Mouse (Mus musculus) limb, embryonic 10.5 days (tissue): ENCODE results near the gene Vwa5b2. TPM values are rescaled to one million over a fixed set of nuclear protein-coding genes. Genes with fewer than 3 reads are reported as not detected.
A peak's percentile ranks its signal among the peaks of the same experiment; 100 is the strongest.

ENCODE experiments used
- DNase-seq: peaks from one replicate; pipeline ENCODE4 v3.0.0-alpha.2; 2017; ENCODE audit warnings: low spot score
- H3K27ac ChIP-seq: fragments of 300-500 bp; sonication (generic); 2 replicates; pipeline ENCODE4 v1.5.1; 2016; ENCODE audit warnings: mild to moderate bottlenecking
- H3K27me3 ChIP-seq: fragments of 300-500 bp; sonication (generic); 2 replicates; pipeline ENCODE4 v1.6.1; 2016; ENCODE audit warnings: low read depth, mild to moderate bottlenecking; ENCODE audit not compliant: poor library complexity, severe bottlenecking
- H3K36me3 ChIP-seq: fragments of 300-500 bp; sonication (generic); 2 replicates; pipeline ENCODE4 v1.6.1; 2016; ENCODE audit warnings: mild to moderate bottlenecking, moderate library complexity
- H3K4me1 ChIP-seq: fragments of 300-500 bp; sonication (generic); 2 replicates; pipeline ENCODE4 v1.6.1; 2016
- H3K4me3 ChIP-seq: fragments of 300-500 bp; sonication (generic); 2 replicates; pipeline ENCODE4 v1.5.1; 2016; ENCODE audit warnings: mild to moderate bottlenecking, moderate library complexity
- H3K9me3 ChIP-seq: fragments of 300-500 bp; sonication (generic); replicated peaks from 2 replicates; pipeline ENCODE4 v1.6.1; 2016; ENCODE audit warnings: mild to moderate bottlenecking
- WGBS: fragments of 180-500 bp; shearing (Covaris S2); methylation state at CpG from one replicate; pipeline ENCODE4 v1.1.7; 2016; 5-methylcytosine and 5-hydroxymethylcytosine counted together
- polyA plus RNA-seq: library from polyadenylated mRNA; unstranded; fragments of >200 nt; fragmentation: Nextera tagmentation; extraction: Ambion mirVana; gene quantifications from 2 replicates; pipeline ENCODE4 v1.2.1, GENCODE M21; 2016

The Vwa5b2 gene
- polyA plus RNA-seq: 0.30 and 0.46 TPM in 2 replicates

DNA sequence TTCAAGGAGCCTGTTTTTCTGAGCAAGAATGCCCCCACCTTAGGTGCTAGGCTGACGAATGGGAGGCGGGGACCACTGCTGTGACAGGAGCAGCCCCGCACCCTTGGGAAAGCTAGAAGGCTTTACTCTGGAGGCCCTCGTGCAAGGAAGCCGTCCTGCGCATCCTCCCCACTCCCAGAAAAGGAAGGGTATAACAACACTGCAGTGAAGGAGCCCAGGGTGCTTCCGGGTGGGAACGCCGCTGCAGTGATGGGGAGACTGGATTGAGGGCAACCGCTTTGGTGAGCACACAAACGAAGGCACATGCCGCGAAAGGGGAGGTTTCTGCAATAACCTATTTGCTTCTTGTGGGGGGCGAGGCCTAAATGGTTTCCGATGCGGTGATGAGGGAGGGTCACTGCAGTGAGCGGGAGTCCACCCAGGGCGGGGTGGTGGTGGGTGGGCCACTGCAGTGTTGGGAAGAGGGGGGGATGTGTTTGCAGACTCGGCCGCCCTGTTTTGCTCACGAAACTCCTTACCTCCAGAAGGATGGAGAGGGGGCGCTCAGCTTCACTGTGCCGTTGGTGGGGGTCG is at the start of gene Vwa5b2:
Vwa5b2 (plus strand) TSS at position 106 of the 573 bp plus-strand sequence.
- 1% methylated on average over 24 of the region's 24 CpGs for WGBS
- DNase-seq: no peak
- peaks cover 67% of the 10 kb centered on the region for H3K27me3 ChIP-seq
- peaks cover 25% of the 10 kb centered on the region for H3K4me1 ChIP-seq
- H3K9me3 ChIP-seq: no peaks in the 10 kb centered on the region
- no peaks in the 10 kb centered on the region for H3K36me3 ChIP-seq
- peak within 1 kb of the TSS; percentile 42 for H3K27ac ChIP-seq
- H3K4me3 ChIP-seq: peak within 1 kb of the TSS; percentile 63

DNA sequence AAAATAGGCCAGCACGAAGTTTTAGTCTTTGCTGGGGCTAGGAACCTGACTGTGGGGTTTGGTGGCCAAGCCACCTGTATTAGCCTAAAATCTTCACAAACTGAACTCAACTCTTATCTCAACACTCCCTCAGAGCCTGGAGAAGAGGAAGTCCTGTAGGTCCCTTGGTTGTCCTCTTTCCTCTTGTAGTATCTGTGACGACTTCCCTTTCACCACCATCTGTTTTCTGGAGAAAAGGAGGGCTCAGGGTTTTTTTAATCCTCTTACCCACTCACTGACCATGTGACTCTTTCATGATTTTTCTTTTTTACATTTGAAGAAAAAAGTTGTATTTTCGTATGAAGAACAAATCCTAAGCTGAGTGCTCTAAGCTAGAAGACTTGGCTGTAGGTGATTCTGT is 49.6 kb upstream of the Vwa5b2 start:
- WGBS: 81% methylated on average over 3 of the region's 3 CpGs
- peaks cover 69% of the 10 kb centered on the region for H3K36me3 ChIP-seq
- DNase-seq: no peak

DNA sequence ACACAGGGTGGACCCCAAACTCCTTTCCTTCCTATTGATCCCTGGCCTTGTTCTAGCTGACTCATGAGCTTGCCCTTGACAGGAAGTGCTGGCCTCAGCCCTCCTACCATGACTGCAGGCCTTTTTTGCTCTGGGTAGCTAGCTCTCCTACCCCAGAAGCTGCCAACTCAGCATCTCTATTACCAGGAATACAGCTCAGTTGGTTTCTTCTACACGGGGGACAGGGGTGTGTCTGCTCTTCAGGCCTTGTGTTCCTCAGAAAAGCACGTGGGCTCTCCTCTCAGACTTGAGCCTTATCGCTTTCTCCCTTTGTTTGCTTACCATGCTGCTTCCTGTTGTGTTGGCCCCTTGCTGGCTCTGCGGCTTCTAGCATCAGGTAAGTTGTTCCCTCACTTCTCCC is 48.8 kb upstream of the Vwa5b2 start:
- no peaks in the 10 kb centered on the region for H3K9me3 ChIP-seq
- no peak overlapping the region for H3K27ac ChIP-seq
- DNase-seq: no peak
- no peak overlapping the region for H3K4me3 ChIP-seq
- H3K36me3 ChIP-seq: peaks cover 77% of the 10 kb centered on the region
- H3K4me1 ChIP-seq: peaks cover 26% of the 10 kb centered on the region
- 86% methylated on average over 4 of the region's 4 CpGs for WGBS
- H3K27me3 ChIP-seq: no peaks in the 10 kb centered on the region

More for the DNA sequence above, 49.6 kb upstream of the Vwa5b2 start:
- no peak overlapping the region for H3K27ac ChIP-seq
- peaks cover 26% of the 10 kb centered on the region for H3K4me1 ChIP-seq
- H3K27me3 ChIP-seq: no peaks in the 10 kb centered on the region
- no peak overlapping the region for H3K4me3 ChIP-seq
- H3K9me3 ChIP-seq: no peaks in the 10 kb centered on the region

DNA sequence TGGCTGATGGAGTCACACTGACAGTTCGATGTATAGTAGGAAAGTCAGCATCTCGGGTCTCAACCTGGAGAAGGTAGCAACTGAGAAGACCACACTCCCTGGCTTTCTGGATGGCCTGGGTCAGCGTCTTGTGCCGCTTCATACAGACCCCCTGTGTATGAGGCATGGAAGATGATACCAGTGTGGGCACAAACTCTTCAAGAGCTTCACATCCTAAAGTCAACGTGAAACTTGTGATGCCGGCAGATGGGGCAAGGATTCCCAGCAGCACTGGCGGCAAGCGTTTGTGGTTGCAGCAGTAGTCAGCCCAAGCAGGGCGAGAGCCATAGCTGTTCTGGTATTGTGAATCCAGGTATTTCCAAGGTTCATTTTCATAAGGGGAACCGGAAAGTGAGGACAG is 43.6 kb upstream of the Vwa5b2 start:
- H3K9me3 ChIP-seq: no peaks in the 10 kb centered on the region
- no peak overlapping the region for H3K4me3 ChIP-seq
- DNase-seq: no peak
- no peak overlapping the region for H3K27ac ChIP-seq
- H3K36me3 ChIP-seq: peaks cover 65% of the 10 kb centered on the region
- H3K27me3 ChIP-seq: no peaks in the 10 kb centered on the region
- WGBS: 94% methylated on average over 10 of the region's 10 CpGs
- H3K4me1 ChIP-seq: peaks cover 19% of the 10 kb centered on the region

DNA sequence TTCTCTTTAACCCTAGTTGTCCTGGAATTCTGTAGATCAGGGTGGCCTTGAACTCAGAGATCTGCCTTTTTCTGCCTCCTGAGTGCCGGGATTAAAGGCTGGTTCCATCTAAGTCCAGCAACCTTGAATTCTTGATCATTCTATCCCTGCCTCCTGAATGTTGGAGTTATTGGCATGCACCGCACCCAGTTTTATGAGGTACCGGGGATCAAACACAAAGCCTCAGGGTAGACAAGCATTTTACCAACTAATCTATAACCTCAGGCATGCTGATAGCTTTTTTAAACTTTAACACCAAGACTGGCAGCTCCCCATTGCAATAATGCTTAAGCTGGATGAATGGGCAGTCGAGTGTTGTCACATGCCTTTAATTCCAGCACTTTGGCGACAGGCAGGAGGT is 41.8 kb upstream of the Vwa5b2 start:
- Histone ChIP-seq H3K27ac (no peak overlapping the region; the same call in 1 of the 2 replicates), H3K36me3 (peaks cover 64% of the 10 kb centered on the region)

DNA sequence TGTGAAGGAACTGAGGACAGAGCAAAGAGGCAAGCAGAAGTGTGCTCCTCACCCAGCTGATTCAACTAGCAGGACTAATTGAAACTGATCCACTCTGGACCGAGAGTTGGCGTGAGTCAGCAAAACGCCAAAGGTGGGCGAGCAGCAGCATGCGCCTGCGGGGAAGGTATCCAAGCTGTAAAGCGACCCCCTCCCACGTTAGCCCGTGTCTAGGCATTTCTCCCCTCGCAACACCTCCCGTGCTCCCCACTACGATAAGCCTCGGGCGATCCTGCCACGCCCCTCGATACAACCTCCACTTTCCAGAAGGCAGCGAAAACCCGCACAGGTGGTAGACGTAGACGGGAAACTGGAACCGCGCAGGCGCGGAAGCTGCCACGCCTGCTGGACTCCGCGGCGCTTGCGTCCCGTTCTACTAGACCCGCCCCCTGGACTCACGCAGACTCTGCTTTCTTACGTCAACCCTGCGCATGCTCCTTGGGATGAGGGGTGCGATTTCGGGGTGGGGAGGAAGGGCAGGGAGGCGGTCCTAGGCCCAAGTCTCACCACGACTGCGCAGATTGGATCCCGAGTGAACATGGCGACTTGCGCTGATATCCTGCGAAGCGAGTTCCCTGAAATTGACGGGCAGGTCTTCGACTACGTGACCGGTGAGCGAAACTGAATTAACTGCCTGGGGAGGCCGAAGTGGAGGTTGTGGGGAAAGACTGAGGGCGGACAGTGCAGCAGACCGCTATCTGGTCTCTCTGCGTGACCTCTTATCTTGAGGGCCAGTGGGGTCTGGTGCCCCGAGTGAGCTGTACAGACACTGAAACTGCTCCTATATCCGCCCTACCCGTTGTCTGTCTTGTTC is 40.9 kb upstream of the Vwa5b2 start, which contains the start of gene Abcf3:
Abcf3 (plus strand) TSS at position 482 of the 853 bp plus-strand sequence.
- no peaks in the 10 kb centered on the region for H3K9me3 ChIP-seq
- DNase-seq: peak; percentile 96
- no peaks in the 10 kb centered on the region for H3K27me3 ChIP-seq
- peak within 1 kb of the TSS; percentile 76 for H3K27ac ChIP-seq
- H3K4me1 ChIP-seq: peaks cover 19% of the 10 kb centered on the region
- peak within 1 kb of the TSS; percentile 81 for H3K4me3 ChIP-seq
- H3K36me3 ChIP-seq: peaks cover 66% of the 10 kb centered on the region
- under 1% methylated on average over 56 of the region's 56 CpGs for WGBS

More for the DNA sequence above, 41.8 kb upstream of the Vwa5b2 start:
- H3K4me3 ChIP-seq: peak overlapping the region; percentile 81
- H3K4me1 ChIP-seq: peaks cover 19% of the 10 kb centered on the region
- H3K9me3 ChIP-seq: no peaks in the 10 kb centered on the region
- DNase-seq: no peak
- 65% methylated on average over 5 of the region's 5 CpGs for WGBS
- H3K27me3 ChIP-seq: no peaks in the 10 kb centered on the region

DNA sequence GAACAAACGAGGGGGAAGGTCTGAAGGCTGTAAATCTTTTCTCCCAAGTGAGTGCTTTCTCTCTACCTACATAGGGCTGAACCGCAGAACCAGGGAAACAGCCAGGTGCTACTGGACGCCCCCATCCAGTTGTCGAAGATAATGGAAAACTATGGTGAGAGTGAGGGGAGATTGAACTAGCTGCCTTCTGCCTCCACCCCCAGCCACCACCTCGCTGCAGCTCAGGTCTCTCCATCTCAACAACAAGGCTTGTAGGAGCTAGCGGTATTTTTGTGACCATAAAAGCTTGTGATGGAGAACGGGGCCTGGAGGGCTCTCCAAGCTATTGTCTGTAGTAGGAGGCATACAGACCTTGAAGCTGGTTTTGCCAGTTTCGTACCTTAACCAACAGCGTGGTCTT is 40.1 kb upstream of the Vwa5b2 start:
- no peak for DNase-seq
- H3K36me3 ChIP-seq: peaks cover 67% of the 10 kb centered on the region
- H3K4me3 ChIP-seq: peak overlapping the region; percentile 81
- H3K9me3 ChIP-seq: no peaks in the 10 kb centered on the region
- H3K27me3 ChIP-seq: no peaks in the 10 kb centered on the region
- 50% methylated on average over 9 of the region's 9 CpGs for WGBS
- peak overlapping the region; percentile 76 for H3K27ac ChIP-seq
- peaks cover 19% of the 10 kb centered on the region for H3K4me1 ChIP-seq

DNA sequence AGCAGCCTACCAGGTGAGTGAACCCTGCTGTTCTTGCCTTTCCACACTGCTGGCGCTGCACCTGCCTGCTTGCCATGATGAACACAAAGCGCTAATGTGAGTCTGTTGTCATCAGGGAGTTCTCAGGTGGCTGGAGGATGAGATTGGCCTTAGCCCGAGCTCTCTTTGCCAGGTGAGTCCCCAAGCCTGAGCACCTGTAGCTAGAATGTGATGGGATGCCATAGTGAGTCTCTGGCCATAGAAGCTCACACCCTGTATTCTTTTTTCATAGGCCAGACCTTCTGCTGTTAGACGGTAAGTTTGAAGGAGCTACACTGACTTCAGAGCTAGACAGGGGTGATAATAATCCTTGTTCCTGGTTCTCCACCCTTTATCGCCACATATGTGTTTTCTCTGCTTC is 37.6 kb upstream of the Vwa5b2 start:
- Histone ChIP-seq H3K27ac (no peak overlapping the region), H3K36me3 (peaks cover 64% of the 10 kb centered on the region), H3K27me3 (no peaks in the 10 kb centered on the region), H3K4me1 (peaks cover 19% of the 10 kb centered on the region), H3K9me3 (no peaks in the 10 kb centered on the region), H3K4me3 (no peak overlapping the region)
- 94% methylated on average over 5 of the region's 5 CpGs for WGBS
- DNase-seq: no peak

DNA sequence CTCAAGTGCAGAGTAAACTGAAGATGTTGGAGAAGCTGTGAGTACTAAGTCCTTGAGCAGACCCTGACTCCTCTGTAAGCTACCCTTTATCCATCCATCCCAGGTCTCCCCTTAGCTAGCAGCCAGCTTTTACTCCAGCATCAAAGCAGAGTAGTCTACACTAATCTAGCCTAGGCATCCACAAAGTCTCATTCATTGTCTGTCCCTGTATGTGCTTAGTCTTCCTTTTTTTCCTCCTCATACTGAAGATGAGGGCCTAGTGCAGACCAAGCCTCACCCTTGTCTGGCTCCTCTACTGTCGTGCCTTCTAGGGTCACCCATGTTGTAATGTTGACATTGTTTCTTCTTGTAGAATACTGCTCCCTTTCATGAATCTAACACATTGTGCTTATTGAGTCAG is 36.7 kb upstream of the Vwa5b2 start:
- Histone ChIP-seq H3K27me3 (no peaks in the 10 kb centered on the region), H3K4me3 (no peak overlapping the region), H3K9me3 (no peaks in the 10 kb centered on the region), H3K27ac (no peak overlapping the region), H3K4me1 (peaks cover 14% of the 10 kb centered on the region), H3K36me3 (peaks cover 71% of the 10 kb centered on the region)
- WGBS: 84% methylated on average over 1 of the region's 1 CpGs
- DNase-seq: no peak

DNA sequence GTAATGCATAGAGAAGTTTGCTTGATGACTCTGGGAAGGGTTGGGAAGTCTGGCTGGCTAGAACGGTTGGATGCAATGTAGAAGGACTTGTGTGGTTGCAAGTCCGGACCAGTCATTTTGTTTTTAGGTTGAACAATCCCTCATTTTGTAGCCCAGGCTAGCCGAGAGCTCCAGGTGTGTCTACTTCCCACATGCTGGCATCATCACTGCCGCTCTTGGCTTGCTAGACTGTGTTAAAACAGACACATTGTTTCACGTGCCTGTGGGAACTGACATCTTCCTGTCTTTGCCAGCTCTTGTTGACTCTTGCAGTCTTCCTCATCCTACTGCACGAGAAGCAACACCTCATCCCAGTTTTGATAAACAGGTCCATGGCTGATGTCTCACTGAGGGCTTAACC is 34.3 kb upstream of the Vwa5b2 start:
- Histone ChIP-seq H3K9me3 (no peaks in the 10 kb centered on the region), H3K36me3 (peaks cover 91% of the 10 kb centered on the region), H3K4me1 (no peaks in the 10 kb centered on the region), H3K4me3 (no peak overlapping the region), H3K27me3 (no peaks in the 10 kb centered on the region), H3K27ac (no peak overlapping the region)
- 91% methylated on average over 6 of the region's 6 CpGs for WGBS
- DNase-seq: no peak

DNA sequence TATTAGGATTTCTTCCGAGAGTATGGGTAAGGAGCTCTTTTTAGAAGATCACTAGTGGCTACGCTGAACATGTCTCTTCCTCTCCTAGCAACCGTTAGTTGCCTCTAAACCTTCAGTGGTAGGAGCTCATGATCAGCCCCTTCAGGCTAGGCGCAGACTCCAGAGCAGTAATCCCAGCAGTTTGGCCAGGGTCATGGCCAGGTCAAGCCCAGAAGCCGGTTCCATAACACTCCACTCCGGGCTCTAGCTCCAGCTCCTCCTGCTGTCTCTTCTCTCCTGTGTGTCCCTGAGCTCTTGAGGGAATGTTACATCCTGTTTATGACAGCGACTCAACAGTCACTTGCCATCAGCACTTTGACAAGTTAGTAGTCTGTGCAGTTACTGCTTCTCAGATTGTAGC is 31.9 kb upstream of the Vwa5b2 start:
- no peak overlapping the region for H3K4me3 ChIP-seq
- peaks cover 92% of the 10 kb centered on the region for H3K36me3 ChIP-seq
- no peak overlapping the region for H3K27ac ChIP-seq
- WGBS: 68% methylated on average over 7 of the region's 7 CpGs
- H3K27me3 ChIP-seq: no peaks in the 10 kb centered on the region
- DNase-seq: no peak
- no peaks in the 10 kb centered on the region for H3K9me3 ChIP-seq
- no peaks in the 10 kb centered on the region for H3K4me1 ChIP-seq

DNA sequence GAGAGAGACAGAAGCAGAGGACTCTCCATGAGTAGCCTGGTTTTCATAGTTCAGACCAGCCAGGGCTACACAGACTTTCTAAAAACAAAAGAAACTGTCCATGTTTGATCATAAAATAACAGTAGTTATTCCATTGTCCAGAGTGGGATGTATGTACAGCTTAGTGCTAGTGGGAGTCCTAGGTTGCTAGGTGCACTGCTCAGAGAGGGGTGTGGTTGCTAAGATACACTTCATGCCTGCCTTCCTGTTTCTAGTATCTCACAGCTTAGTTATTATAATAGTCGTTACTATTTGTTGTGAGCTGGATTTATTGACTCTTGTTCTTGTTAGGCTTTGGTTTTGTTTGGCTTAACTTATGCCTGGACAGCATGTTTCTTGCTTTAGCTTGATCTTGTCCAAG is 24.2 kb upstream of the Vwa5b2 start:
- peaks cover 35% of the 10 kb centered on the region for H3K36me3 ChIP-seq
- no peaks in the 10 kb centered on the region for H3K27me3 ChIP-seq
- WGBS: 71% methylated on average over 1 of the region's 1 CpGs
- H3K4me3 ChIP-seq: no peak overlapping the region
- H3K9me3 ChIP-seq: no peaks in the 10 kb centered on the region
- H3K4me1 ChIP-seq: no peaks in the 10 kb centered on the region
- DNase-seq: no peak
- no peak overlapping the region for H3K27ac ChIP-seq

DNA sequence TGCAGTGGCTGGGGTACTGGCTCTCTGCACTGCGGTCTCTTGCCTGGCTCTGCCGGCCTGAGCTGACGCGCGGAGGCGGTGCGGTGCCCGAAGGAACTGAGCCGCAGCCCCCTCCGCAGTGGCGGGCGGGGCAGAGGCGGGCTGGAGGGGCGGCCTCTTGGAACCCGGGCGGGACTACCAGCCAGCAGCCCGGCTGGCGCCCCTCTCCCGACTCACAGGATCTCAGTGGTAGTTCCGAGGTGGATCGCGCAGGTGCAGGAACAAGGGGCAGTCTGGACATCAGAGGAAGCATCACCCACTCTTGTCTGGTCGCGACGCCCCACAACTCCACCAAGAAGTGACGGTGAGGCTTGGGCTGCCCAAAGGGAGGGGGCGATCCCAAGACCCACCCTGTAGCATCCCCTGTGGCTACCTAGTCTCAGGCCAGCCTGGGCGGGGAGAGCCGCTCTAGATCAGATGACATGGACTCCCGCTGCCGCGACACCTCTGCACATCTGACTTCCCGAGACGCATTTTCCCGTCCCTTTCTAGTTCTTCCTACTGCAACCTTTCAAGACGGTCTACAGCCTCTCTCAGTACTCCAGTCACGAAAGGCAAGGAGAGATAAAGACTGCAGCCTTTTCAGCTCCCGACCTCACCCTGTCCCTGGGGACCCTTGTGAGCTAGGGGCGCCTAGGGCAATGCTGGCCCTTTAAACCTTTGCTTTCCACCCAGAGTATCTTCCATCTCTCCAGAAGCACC is 838 bp downstream of the Vwa5b2 start:
- H3K27ac ChIP-seq: peak overlapping the region; percentile 42
- no peaks in the 10 kb centered on the region for H3K9me3 ChIP-seq
- peak overlapping the region; percentile 63 for H3K4me3 ChIP-seq
- DNase-seq: peak; percentile 74
- peaks cover 73% of the 10 kb centered on the region for H3K27me3 ChIP-seq
- peaks cover 25% of the 10 kb centered on the region for H3K4me1 ChIP-seq
- no peaks in the 10 kb centered on the region for H3K36me3 ChIP-seq
- under 1% methylated on average over 39 of the region's 39 CpGs for WGBS
